Mouse (Mus musculus) myocyte (in vitro differentiated cells): ENCODE measurements at regions not wholly inside any gene's neighbourhood (a gene's known extent, or its start where the extent isn't known, plus 50 kb on each side); places are given as distances from the start of the nearest gene placed in this dataset.

Experiments
- CEBPB ChIP-seq: IDR thresholded peaks from 2 replicates; pipeline ENCODE4 v1.6.1; 2011; ENCODE audit warnings: mild to moderate bottlenecking, moderate library complexity; ENCODE audit not compliant: poor library complexity, insufficient read depth, severe bottlenecking
- POLR2A ChIP-seq: IDR thresholded peaks from one replicate; pipeline ENCODE4 v1.6.1; 2011; ENCODE audit warnings: low read depth, mild to moderate bottlenecking, control low read depth, moderate library complexity; ENCODE audit not compliant: insufficient read length
- USF1 ChIP-seq: IDR thresholded peaks from one replicate; pipeline ENCODE4 v1.6.1; 2011; ENCODE audit warnings: low read depth, mild to moderate bottlenecking, control low read depth, moderate library complexity

GRCm38 (mm10) chr10:6011029-6011428 is 88.8 kb upstream of the Rgs17 start:
- TF ChIP-seq POLR2A (no peak), CEBPB (no peak), USF1 (no peak)
